Mouse (Mus musculus): ENCODE measurements at regions not wholly inside any gene's neighbourhood (a gene's known extent, or its start where the extent isn't known, plus 50 kb on each side); places are given as distances from the start of the nearest gene placed in this dataset.

DNA sequence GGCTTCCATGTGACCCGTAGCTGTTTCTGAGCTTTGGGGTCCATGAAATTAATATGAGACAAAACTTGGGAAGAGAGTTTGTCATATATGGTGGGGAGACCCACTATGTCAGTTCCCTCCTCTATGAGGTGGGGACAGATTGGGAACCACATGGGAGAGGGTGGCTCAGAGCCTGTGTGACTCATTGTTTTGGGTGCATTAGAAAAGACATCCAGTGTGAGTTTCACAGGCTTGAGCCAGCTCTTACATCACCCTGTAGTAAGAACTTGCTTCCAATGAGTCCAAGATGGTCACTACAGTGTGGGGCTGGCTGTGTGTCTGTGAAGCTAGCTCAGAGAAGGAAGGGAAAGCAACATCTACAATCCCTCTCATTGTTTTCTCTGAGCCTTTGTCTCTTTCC, 314.6 kb upstream of the Myt1l start:
- DNase-seq, result peak; percentile 14

DNA sequence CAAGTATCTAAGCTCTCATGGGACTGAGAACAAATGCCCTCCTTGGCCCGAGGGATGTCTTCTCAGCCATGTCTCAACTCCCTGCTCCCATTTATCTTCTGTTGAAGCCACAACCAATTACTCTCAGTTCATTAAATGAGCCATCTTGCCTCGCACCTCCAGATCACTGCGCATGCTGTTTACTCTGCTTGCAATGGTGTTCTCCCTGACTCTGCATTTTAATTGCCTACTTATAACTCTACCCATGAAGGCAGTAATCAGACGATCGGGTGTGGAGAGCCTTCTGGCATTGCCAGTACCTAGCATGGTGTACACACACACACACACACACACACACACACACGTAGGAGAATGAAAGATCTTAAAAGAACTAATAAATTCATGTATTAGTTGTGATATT, 306.1 kb upstream of the Myt1l start:
- no peak for DNase-seq

DNA sequence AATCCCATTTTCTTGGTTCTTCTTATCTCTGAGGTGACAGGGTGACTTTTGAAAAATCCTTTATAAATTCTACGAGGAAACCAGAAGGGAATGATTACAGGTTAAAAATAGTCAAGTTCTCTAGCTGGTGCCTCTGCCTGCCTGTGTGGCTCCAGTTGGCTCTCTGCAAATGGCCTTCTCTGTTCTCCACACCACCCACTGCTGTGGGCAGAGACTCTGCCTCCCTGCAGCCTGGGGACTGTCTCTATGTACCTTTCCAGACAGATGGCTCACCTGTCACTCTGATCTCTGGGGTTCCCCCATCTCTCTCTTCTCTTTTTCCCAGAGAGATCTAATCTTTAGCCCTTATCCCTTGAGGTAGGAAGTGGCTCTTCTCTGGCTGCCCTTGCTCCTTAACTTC, 302.2 kb upstream of the Myt1l start:
- DNase-seq, result no peak

DNA sequence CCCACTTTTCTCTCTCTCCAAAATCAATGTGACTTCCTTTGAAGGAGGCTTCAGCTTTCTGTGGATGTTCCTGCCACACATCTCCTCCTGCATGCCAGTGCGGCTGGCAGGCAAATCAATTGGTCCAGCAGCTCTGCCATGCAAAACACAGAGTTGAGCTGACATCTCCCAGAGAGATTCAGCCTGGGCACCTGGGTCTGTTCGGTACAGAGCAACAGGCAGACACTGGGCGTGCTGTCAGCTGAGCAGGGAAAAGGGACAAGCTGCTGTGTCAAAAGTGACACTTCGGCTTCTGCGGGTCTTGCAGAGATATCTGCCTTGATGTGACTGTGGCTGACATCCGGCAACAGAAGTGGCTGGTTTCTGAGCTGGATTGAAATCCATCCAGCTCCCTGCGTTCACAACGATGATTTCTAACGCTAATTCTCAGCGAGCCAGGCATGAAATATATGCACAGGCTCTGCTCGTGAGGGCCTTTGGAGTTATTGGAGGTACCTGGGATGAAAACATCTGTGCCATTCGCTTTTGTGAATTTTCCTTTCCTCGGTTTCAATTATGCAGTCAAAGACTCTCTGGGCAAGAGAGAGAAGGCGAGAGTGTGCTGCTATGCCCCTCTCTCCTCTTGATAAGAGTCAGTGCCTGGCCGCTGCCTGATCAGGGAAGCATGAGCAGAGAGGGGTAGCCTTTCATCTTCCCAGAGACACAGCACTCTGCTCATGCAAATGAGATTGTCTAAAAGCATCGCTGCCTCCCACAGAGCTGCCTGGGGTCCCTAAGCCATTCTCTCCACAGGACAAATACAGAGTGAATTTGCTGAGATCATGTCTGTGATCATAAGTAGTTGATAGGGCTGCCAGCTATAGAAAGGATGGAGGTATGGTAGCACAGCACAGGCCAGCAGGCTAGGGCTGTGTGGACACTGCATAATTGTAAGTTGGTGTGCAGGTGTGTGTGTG, 295.4 kb upstream of the Myt1l start:
- no peak for DNase-seq

DNA sequence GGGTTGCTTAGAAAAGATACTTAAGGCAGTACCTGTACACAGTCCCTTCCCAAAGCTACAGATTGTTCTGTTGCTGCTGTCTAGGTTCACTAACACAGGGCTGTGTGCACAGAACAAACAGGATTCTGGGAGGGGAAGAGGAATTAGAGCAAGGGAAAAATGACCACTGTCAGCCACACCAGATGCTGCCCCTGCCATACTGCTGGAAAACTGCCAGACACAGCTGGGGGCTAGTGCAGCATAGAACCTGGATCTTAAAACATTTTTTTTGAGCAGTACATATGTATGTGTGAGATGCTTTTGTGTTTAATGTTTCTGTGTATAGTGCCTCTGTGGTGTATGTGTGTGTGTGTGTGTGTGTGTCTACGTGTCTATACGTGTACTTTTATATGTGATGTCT, 291.7 kb upstream of the Myt1l start:
- no peak for DNase-seq

DNA sequence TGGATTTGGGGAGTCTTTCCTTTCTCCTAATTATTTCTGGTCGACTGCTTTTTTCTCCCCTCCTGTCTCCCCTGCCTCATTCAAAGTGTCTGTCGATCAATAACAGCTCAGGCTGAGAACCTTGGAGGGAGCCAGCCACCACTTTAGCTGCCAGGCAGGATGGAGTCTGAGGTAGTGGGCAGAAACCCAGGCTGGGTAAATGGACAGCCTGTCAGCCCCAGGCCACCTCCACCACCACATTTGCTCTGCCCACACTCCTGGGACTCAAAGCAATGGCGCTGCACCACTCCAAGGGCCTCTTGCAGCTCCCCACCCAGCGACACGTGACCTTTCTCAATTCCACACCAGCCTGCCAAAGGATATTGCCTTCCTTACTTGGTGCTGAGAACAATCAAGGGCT, 290.7 kb upstream of the Myt1l start:
- no peak for DNase-seq

DNA sequence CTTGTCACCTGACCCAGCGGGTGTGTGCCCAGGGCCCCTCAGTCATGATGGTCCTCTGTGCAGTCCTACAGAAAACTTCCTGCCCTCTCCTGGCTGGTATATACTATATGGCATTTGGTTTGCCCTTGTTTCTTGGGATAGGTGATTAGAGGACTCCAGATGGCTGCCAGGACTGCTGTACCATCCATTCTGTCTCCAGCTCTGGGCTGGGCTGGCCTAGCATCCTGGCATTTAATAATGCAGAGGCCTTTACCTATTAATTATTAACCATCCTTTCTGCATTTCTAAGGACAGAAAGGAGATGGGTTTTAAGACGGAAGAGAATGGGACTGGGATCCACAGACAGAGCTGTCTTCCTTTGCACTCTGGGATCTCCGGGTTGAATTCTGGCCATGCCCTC, 288.7 kb upstream of the Myt1l start:
- DNase-seq, result no peak

DNA sequence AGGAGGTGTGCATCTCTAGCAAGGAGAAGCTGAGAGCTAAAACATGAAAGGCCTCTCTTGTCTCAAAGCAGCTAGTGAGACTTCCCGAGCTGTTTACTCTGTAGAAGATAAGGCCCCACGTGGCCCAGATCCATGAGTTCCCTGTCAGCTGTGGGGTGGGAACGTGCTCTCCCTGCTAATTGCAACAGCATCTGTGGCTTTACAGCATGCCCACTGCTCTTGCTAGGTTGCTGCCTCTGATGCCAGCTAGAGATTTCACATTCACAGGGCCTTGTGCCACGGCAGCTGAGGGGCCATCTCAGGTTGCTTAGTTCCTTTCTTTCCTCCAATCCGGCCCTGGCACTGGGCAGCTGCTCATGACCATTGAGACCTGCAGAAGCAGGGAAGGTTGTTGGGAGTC, 288.2 kb upstream of the Myt1l start:
- no peak for DNase-seq

DNA sequence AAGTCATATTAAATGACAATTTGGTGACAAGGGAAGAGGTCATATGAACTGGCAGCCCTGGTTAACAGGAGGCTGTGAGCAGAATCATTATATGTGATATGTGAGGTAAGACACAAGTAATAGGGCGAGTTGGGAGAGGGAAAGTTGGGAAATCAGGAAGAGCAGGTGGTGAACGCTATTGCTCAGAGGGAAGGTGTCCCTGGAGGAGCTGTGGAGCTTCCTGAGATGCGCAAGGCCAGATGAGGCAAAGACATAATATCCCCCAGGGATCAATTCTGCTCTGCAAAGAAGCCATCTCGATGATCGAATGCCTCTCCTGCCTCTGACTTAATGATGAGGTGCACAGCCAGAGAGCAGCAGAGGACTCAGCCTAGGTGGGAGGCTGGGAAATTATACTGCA, 285.1 kb upstream of the Myt1l start:
- DNase-seq, result no peak

DNA sequence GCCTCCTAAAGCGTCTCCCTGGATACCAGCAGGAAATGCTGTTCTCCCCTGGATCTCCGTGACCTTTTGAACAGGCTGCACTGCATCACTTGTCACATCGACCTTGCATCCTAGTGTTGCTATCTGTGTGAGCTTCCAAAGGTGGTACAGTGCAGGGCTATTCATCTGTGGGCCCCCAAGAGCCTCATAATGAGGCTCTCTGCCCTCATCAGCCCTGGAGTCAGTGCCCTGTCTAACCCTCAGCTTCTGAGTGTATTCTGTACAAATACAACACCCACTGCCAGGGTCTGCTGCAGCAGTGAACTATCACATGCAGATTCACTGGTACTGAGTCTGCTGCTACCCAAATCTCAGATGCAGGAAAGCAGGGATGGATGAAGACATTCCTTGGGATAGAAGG, 282.1 kb upstream of the Myt1l start:
- no peak for DNase-seq

DNA sequence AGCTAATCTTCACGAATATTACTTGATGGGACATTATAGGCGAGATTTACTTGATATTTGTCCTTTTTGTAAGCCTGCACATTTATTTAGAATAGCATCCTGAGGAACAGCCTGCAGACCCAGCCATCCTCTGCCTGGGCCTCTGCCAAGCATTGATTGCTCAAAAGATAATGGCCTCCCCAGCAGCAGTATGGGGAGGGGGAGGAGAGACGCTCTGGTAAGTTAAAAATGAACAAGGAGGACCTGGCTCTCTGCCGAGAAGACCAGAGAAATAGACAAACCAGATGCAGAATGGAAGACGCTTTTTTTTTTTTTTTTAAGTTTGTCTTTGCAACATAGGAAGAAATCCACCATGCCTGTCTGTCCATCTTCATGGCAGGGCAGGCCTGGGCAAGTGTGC, 280.8 kb upstream of the Myt1l start:
- DNase-seq, result no peak

DNA sequence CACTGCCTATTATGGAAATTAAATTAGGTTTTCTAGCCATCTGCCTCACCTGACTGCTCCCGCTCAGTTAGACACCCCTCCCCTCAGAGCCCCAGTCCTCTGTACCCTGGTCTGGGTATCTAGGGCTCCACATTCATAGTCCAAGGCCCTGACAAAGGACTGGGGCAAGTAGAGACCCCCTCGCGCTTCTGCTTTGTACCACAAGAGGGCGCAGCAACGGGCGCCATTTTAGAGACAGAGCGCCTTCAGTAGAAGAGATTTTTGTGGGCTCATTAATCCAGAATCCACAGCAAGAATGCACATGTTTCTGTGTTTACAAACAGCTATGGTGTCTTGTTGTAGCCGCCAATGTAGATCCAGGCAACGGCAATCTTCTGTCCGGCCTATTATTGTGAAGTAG, 279.7 kb upstream of the Myt1l start:
- no peak for DNase-seq

DNA sequence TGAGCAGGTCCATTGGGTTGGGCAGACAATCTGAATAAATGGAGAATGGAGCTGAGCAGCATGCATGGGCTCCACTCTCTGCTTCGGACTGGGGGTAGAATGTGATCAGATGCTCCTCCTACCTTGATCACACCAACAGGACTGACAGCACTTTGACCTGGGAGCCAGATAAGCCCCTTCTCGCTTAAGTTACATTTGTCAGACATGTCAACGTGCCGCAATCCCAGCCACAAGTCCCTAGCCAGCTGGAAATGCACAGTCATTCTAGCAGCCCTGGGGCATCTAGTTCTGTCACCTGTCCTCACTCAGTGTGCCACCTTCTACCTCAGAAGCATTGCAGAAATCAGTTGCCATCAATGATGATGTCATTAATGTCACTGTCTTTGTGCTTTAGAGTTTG, 272.1 kb upstream of the Myt1l start:
- no peak for DNase-seq

DNA sequence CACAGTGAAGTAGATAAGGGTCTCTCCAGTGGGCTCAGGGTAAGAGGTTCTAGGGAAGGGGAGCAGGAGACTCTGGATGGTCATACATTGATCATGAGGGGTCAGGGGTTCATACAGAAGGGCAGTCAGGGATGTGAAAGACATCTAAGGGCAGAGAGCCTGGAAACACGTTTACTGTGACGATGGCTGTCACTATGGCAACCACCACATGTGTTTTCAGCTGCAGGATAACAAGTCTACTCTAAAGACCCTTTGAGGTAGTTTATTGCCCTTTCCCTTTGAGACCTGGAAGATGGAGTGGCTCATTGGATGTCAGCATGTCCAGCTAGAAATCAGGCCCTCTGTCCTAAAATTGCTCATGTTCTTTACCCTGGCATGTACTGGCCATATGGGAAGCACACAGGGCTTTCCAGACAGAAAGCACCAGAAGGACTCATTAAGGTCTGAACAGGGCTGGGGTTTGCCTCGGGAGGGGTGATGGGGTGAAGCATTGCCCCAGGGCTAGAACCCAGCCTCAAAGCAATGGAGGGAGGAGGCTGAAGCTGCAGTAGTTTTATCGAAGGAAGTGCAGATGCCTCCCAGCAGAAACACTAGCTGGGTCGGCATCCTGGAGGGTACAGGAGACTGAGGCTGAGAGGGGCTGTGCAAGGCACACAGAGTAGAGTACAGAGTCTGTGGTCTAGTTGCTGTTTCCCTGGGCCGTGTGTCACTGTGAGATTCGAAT, 271.0 kb upstream of the Myt1l start:
- no peak for DNase-seq

DNA sequence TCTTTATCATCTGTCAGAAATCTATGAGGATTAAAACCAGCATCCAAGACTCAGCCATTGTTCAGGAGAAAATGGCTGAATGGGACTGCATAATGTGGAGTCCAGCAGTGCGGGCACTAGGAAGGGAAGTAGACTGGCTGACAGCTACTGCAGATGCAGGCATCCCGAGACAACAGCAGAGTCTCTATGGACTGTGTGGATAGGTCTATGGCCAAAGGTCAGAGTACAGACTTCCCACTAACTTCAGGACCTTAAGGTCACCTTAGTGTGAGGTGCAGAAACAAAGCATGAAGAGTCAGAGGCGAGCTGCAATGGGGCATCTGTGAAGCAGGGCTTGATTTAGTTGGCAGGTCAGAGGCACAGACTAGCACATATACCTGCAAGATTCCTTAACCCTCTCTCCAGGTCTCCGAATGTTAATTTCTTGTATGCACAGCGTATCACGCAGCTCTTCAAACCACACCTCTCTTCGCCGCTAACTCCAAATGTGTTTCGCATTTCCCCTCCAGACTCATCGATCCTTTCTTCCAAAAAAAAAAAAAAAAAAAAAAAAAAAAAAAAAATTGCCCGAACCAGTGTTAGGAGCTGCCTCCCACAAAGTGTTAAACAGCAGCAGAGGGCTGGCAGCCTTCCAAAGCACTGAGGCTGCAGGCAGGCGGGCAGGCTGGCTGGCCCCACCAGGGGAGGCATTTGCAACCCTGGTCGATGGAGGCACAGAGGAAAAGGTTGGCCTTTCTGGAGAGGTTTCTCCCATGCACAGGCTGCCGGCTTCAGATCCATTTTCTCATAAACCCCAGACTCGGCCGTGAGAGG, 270.2 kb upstream of the Myt1l start:
- peak; percentile 33 for DNase-seq

DNA sequence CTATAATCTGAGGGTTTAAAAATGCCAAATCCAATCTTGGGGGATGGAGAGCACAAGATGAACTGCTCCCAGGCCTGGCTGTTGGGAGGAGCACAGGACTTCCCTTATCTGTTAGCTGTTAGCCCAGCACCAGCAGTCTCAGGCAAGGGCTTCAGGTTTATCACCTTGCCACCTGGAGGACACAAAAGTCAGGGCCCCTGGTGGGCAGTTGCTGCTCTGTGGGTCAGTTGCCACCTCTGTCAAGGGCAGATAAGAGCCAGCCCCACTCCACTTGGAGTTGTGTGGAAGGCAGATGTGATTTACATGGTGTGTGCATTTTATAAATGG, 269.7 kb upstream of the Myt1l start:
- no peak for DNase-seq

DNA sequence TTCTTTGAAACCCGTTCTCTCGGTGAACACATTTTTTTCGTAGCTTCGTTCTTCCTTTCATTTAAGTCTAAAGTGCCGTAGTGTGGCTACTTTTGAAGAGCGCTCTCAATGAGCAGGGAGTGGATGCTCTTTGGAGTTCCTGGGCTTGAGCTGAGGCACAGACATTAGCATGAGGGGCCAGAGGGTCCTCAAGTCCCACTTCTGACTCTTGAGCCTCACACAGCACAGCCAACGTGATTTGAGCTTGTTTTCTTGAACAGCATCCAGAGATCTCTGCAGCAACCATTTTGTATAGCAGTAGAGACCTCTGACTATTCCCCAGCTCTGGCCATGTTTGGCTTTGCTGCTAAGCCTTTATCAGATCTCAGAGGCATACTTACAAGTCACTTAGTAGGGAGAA, 269.2 kb upstream of the Myt1l start:
- DNase-seq, result no peak

DNA sequence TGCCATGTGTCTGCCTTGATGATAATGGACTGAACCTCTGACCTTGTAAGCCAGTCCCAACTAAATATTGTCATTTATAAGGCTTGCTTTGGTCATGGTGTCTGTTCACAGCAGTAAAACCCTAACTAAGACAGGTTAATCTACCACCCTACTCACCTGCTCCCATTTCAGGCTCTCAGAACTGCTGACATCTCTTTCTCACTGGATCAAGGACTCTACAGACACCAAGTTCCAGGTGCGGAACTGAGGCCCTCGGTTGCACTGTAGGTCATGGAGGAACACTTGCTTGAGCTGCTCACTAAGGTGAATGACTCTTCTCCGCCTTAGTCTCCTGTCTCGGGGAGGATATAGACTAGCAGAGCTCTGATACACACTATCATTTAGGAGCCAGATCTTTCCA, 254.0 kb upstream of the Myt1l start:
- DNase-seq, result no peak

DNA sequence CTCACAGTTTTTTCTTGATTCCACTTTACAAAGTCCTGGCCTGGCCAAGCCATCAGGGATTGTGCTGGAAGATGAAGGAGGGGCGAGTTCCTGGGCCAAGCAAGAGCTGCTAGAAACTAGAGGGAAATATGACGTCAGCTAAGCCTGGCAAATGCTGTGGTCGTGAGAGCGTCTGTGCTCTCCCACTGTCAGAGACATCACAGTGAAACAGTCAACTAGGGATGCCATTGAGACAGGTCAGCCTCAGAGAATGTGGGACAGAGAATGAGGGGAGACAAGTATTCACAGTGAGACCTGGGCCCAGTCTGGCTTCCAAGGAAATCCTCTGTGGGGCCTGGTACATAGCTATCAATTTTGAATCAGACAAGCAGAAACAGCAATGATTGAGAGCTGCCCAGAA, 252.5 kb upstream of the Myt1l start:
- no peak for DNase-seq

DNA sequence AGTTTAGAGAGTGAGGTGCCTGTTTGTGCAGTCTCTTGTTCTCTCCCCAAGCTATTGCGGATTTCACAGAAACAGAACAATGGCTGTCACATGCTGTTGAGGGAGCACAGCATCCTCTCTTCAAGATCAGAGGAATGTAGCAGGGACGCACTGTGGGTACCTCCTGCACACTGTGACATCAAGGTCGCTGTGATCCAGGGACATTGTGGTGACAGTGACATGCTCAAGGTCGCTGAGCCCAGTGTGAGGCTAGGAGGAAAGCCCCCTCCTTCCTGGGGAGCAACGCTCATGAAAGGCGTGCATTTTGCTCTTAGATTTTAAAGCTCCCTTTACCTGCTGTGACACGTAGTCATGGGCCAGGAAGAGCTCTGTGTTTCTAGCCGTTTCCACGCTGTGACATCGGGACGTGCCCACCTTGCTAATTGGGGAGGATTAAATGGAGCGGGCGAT, 248.5 kb upstream of the Myt1l start:
- peak; percentile 21 for DNase-seq

DNA sequence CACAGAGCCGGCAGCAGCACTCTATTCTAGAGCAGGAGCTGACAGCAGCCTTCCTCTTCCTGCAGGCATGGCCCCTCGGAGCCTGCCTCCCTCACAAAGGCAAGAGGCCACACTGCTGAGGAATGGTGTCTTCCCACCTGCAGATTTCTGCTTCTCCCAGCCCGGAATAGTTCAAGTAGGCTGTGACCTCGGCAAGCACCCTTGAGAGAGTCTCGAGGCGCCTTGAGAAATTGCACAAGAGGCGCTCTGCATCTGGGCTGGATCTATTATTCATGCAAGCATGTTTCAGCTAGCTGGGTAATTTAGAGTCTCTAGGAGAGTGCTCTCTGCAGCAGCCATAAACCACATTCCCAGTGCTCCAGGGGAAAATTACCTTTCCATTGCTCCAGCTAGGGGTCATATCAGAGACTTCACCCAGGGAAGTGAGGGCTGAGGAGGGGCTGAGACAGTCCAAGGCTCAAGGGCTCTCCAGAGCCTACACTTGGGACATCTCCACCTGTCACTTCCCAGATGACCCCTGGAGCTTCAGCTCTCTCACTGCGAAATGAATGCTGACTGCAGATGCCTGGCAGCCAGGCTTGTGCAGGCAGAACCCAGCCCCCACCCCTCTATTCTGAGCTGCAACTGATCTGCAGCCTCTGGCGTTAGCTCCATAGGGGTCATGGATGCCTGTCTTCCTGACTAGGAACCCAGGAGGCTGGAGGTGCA, 247.9 kb upstream of the Myt1l start:
- DNase-seq, result peak; percentile 52
